Comparison of ENCODE assay signal across 17 mouse cellular contexts in genomic region chr11:85565068-85565467, GRCm38 (mm10).
"Had no signal": no experiment of that assay in that cellular context is flagged by ENCODE, and none has a peak within 500 bp of the region (broad histone marks: within the 10 kb centered on the region; RNA-seq: fewer than 3 reads in every experiment).

No protein-coding gene starts in this region.

- H3K4me1 ChIP-seq: liver, embryonic 13.5 days; liver, embryonic 15.5 days; midbrain, embryonic 13.5 days; midbrain, embryonic 15.5 days; neural tube, embryonic 12.5 days; stomach, embryonic 15.5 days had no signal

- H3K4me3 ChIP-seq: liver, embryonic 13.5 days; liver, embryonic 15.5 days; midbrain, embryonic 13.5 days; midbrain, embryonic 15.5 days; neural tube, embryonic 12.5 days; stomach, embryonic 15.5 days had no signal

- H3K27me3 ChIP-seq: liver, embryonic 13.5 days; liver, embryonic 15.5 days; midbrain, embryonic 13.5 days; midbrain, embryonic 15.5 days; neural tube, embryonic 12.5 days; stomach, embryonic 15.5 days had no signal

- H3K36me3 ChIP-seq: liver, embryonic 13.5 days; liver, embryonic 15.5 days; midbrain, embryonic 13.5 days; midbrain, embryonic 15.5 days; stomach, embryonic 15.5 days had no signal

- H3K9ac ChIP-seq: liver, embryonic 13.5 days; liver, embryonic 15.5 days; liver, postnatal 0 days; lung, embryonic 14.5 days; midbrain, embryonic 13.5 days; midbrain, embryonic 15.5 days; neural tube, embryonic 12.5 days; stomach, embryonic 15.5 days had no signal

- H3K9me3 ChIP-seq: liver, embryonic 13.5 days; liver, embryonic 15.5 days; midbrain, embryonic 13.5 days; midbrain, embryonic 15.5 days; neural tube, embryonic 12.5 days; stomach, embryonic 15.5 days had no signal

- H3K4me2 ChIP-seq: liver, embryonic 11.5 days; liver, embryonic 13.5 days; liver, embryonic 15.5 days; lung, embryonic 14.5 days; midbrain, embryonic 11.5 days; midbrain, embryonic 13.5 days; midbrain, embryonic 15.5 days; neural tube, embryonic 12.5 days; stomach, embryonic 15.5 days had no signal

- DNase-seq: liver; liver, embryonic 13.5 days; liver, postnatal 0 days; lung, embryonic 14.5 days; lung, postnatal 14 days; right cerebral cortex, postnatal 14 days; thymus, adult 18-20 months; thymus, postnatal 14 days; thymus, postnatal 36 days had no signal

- ATAC-seq: liver, postnatal 0 days; midbrain, embryonic 13.5 days; midbrain, embryonic 15.5 days had no signal

- H3K27ac ChIP-seq: liver, embryonic 13.5 days; liver, embryonic 15.5 days; macrophage; midbrain, embryonic 13.5 days; midbrain, embryonic 15.5 days; neural tube, embryonic 12.5 days; stomach, embryonic 15.5 days had no signal
